Mouse (Mus musculus): ENCODE data around the gene Pla2g2e. TPM values are rescaled to one million over a fixed set of nuclear protein-coding genes. Genes with fewer than 3 reads are reported as not detected.
"Not testable (repeated sequence)": the region's sequence is repeated elsewhere in the genome, so short reads cannot be mapped to it uniquely, and the experiment has no call there.

Gene Pla2g2e
- polyA plus RNA-seq, 1 experiment from 2014 or later, result not detected

DNA sequence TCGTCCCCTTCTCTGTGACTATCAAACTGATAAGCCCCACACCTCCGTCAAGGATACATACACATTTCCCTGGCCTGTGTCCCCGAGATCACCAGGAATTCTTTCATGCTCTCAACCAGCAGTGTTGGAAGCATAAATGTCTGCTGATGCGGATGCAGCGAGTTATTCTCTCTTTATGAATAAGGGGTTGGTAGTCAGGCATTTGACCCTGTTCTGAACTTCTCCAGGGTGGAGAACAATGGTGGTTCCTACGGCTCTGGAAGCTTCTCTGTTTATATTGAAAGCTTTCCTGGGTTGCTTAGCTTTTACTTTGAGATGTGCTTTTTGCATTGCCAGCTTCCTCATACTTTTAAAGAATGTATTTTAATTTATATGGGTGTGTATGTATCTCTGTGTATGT lies 3.9 kb upstream of the Pla2g2e start, which contains the start of gene Gm13030:
Gm13030 (minus strand) TSS at position 101 of the 400 bp plus-strand sequence.
- Histone ChIP-seq H3K4me2 (ENCODE audit: low read depth, severe bottlenecking) (no peak within 1 kb of the TSS), H3K27me3 (ENCODE audit: control insufficient read depth, insufficient read depth, low read length) (no peaks in the 10 kb centered on the region), H3K9me3 (ENCODE audit: control insufficient read depth, low read length) (no peaks in the 10 kb centered on the region), H3K36me3 (ENCODE audit: control insufficient read depth, insufficient read depth, low read length) (no peaks in the 10 kb centered on the region), H3K27ac (replicated peaks; ENCODE audit: low read depth, low read length) (no peak within 1 kb of the TSS), H3K4me3 (ENCODE audit: low read depth, low read length) (no peak within 1 kb of the TSS), H3K9ac (ENCODE audit: low read length) (no peak within 1 kb of the TSS), H3K4me1 (ENCODE audit: control insufficient read depth, insufficient read depth, low read length) (no peaks in the 10 kb centered on the region)
- DNase-seq (ENCODE audit: low spot score) (no peak), ATAC-seq (ENCODE audit: insufficient number of reproducible peaks, low FRiP score, low TSS enrichment, low read depth) (no peak)
- 90% methylated on average over 6 of the region's 6 CpGs for WGBS

DNA sequence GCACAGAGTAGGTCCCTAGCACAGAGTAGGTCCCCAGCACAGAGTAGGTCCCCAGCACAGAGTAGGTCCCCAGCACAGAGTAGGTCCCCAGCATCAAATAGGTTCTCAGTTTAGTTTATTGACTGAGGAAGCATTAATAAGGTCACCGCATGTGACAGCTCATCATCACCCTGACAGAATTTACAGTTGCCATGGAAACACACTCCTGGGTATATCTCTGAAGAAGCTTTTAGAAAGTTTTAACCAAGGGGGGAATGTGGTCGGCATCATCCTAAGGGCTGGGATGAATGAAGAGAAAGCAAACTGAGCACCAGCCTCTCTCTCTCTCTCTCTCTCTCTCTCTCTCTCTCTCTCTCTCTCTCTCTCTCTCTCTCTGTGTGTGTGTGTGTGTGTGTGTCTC lies 2.5 kb upstream of the Pla2g2e start:
- H3K4me1 ChIP-seq (ENCODE audit: control insufficient read depth, insufficient read depth, low read length); H3K9me3 ChIP-seq (ENCODE audit: control insufficient read depth, low read length); H3K27me3 ChIP-seq (ENCODE audit: control insufficient read depth, insufficient read depth, low read length); DNase-seq (ENCODE audit: low spot score); ATAC-seq (ENCODE audit: insufficient number of reproducible peaks, low FRiP score, low TSS enrichment, low read depth); H3K4me2 ChIP-seq (ENCODE audit: low read depth, severe bottlenecking); H3K4me3 ChIP-seq (ENCODE audit: low read depth, low read length); H3K9ac ChIP-seq (ENCODE audit: low read length); H3K36me3 ChIP-seq (ENCODE audit: control insufficient read depth, insufficient read depth, low read length); H3K27ac ChIP-seq (replicated peaks; ENCODE audit: low read depth, low read length): not testable (repeated sequence)
- WGBS, result 88% methylated on average over 2 of the region's 2 CpGs

DNA sequence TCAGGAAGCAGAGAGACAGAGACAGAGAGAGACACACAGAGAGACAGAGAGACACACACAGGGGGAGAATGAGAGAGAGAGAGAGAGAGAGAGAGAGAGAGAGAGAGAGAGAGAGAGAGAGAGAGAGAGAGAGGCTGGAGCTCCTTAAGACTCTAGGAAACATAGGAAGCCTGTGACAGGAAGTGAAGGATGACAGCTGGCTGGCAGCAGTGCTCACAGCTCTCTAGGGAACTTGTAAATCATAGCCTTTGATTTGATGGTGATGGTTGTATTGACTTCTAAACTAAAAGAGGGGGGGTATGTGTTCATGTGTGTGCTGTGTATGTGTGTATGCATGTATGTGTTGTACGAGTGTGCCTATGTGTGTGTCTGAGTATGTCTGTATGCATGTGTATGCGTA lies 1.8 kb upstream of the Pla2g2e start:
- Histone ChIP-seq H3K9ac (ENCODE audit: low read length) (no peak overlapping the region), H3K9me3 (ENCODE audit: control insufficient read depth, low read length) (no peaks in the 10 kb centered on the region), H3K4me3 (ENCODE audit: low read depth, low read length) (no peak overlapping the region), H3K4me2 (ENCODE audit: low read depth, severe bottlenecking) (no peak overlapping the region), H3K4me1 (ENCODE audit: control insufficient read depth, insufficient read depth, low read length) (no peaks in the 10 kb centered on the region), H3K27me3 (ENCODE audit: control insufficient read depth, insufficient read depth, low read length) (no peaks in the 10 kb centered on the region), H3K36me3 (ENCODE audit: control insufficient read depth, insufficient read depth, low read length) (no peaks in the 10 kb centered on the region), H3K27ac (replicated peaks; ENCODE audit: low read depth, low read length) (no peak overlapping the region)
- 98% methylated on average over 2 of the region's 2 CpGs for WGBS
- DNase-seq (ENCODE audit: low spot score) (no peak), ATAC-seq (ENCODE audit: insufficient number of reproducible peaks, low FRiP score, low TSS enrichment, low read depth) (no peak)

DNA sequence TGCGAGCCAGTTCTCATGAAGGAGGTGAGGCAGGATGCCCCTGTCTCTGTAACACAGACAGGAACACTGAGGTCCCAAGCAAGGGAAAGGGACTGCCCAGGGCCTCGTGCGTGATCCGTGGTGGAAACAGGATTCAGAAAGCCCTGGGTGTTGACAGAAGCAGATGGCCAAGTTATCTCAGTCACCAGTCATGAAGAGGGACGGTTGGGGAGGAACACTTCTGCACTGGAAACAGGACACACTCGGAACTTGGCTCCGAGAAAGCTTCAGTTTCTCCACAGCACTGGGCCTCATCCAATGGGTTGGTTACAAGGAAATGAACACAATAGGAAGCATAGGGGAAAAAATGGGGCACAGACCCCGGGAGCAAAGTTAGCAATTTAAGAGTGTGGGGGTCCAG lies 1.0 kb downstream of the Pla2g2e start:
- Histone ChIP-seq H3K27ac (replicated peaks; ENCODE audit: low read depth, low read length) (no peak overlapping the region), H3K4me3 (ENCODE audit: low read depth, low read length) (no peak overlapping the region), H3K36me3 (ENCODE audit: control insufficient read depth, insufficient read depth, low read length) (no peaks in the 10 kb centered on the region), H3K4me2 (ENCODE audit: low read depth, severe bottlenecking) (no peak overlapping the region), H3K4me1 (ENCODE audit: control insufficient read depth, insufficient read depth, low read length) (peaks cover 3% of the 10 kb centered on the region; the same call in 1 of the 2 replicates), H3K9ac (ENCODE audit: low read length) (no peak overlapping the region), H3K9me3 (ENCODE audit: control insufficient read depth, low read length) (no peaks in the 10 kb centered on the region), H3K27me3 (ENCODE audit: control insufficient read depth, insufficient read depth, low read length) (no peaks in the 10 kb centered on the region)
- no peak for ATAC-seq (ENCODE audit: insufficient number of reproducible peaks, low FRiP score, low TSS enrichment, low read depth)
- no peak for DNase-seq (ENCODE audit: low spot score)
- WGBS, result 48% methylated on average over 8 of the region's 8 CpGs

DNA sequence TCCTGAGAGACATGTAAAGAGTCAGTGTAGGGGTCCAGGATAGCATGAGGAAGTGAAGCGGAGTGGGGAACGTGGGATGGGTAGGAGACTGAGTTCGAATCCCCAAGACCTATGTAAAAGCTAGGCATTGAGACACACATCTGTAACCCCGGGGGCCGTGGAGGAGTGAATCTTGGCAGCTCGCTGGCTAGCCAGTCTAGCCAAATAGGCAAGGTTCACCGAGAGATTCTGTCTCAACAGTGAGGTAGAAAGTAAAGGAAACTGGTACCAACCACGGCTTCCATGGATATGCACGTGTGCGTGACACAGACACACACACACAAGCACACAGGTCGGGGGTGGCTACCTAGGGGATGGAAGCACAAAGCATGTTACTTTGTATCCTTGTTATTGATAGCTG lies 2.1 kb downstream of the Pla2g2e start:
- 85% methylated on average over 11 of the region's 11 CpGs for WGBS
- H3K27me3 ChIP-seq (ENCODE audit: control insufficient read depth, insufficient read depth, low read length), result no peaks in the 10 kb centered on the region
- DNase-seq (ENCODE audit: low spot score) (no peak), ATAC-seq (ENCODE audit: insufficient number of reproducible peaks, low FRiP score, low TSS enrichment, low read depth) (no peak)
- H3K9ac ChIP-seq (ENCODE audit: low read length), result no peak overlapping the region
- no peaks in the 10 kb centered on the region for H3K36me3 ChIP-seq (ENCODE audit: control insufficient read depth, insufficient read depth, low read length)
- H3K4me1 ChIP-seq (ENCODE audit: control insufficient read depth, insufficient read depth, low read length), result peaks cover 3% of the 10 kb centered on the region; the same call in 1 of the 2 replicates
- no peak overlapping the region for H3K4me2 ChIP-seq (ENCODE audit: low read depth, severe bottlenecking)
- H3K9me3 ChIP-seq (ENCODE audit: control insufficient read depth, low read length), result no peaks in the 10 kb centered on the region
- no peak overlapping the region for H3K4me3 ChIP-seq (ENCODE audit: low read depth, low read length)
- no peak overlapping the region for H3K27ac ChIP-seq (replicated peaks; ENCODE audit: low read depth, low read length)

DNA sequence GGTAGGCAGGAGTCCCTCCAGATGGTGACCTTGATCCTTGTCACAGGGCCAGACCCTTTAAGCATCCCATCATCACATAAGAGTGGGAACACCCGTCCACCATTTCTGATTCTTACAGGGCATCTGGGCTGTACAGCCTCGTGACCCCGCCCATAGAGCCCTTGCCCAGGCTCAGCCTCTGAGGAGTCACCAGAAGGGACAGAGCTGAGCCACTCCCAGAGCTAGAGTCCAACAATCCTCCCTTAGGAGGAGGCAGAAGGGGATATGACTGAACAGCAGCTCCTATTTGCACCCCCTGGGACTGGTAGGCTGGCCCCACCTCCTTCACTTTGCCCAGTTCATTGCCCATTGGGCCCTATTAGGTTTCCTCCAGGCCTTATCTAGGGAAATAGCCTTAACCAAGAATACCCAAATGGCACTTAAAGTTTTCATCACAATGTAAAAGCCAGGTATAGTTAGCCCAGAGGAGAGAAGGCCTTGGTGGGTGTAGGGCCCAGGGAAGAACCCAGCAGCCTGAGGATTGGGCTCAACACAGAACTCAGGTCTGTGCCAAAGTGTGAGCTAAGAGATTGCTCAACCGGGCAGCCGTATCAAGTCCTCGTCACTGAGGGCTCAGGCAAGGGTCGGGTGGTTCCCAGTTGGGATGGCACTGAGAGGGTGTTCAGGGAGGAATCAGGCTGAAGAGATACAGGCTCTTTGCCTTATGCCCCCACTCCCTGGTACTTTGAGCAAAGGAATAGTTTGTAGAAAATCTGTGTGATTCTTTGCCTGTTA lies 3.3 kb downstream of the Pla2g2e start:
- H3K27ac ChIP-seq (replicated peaks; ENCODE audit: low read depth, low read length), result no peak overlapping the region

DNA sequence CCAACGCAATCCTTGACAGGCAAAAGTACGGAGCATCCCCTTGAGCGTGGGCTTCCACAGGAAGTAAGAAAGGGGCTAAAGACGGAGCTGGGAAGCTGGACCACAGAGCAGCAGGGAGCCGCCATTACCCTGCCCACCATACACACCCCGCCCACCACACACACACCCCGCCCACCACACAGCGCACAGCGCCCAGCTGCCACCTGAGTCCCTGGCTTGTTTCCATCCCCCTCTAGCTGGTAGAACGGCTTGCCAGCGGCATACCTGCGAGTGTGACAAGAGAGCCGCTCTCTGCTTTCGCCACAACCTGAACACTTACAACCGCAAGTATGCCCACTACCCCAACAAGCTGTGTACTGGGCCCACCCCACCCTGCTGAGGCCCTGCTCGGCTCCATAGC lies 4.4 kb downstream of the Pla2g2e start:
- Histone ChIP-seq H3K4me1 (ENCODE audit: control insufficient read depth, insufficient read depth, low read length) (peaks cover 3% of the 10 kb centered on the region; the same call in 1 of the 2 replicates), H3K9ac (ENCODE audit: low read length) (0 out of 2 replicates have a peak overlapping the region, but pooled peaks have one; percentile 32), H3K36me3 (ENCODE audit: control insufficient read depth, insufficient read depth, low read length) (no peaks in the 10 kb centered on the region), H3K4me2 (ENCODE audit: low read depth, severe bottlenecking) (peak overlapping the region; percentile 36), H3K4me3 (ENCODE audit: low read depth, low read length) (no peak overlapping the region), H3K27ac (replicated peaks; ENCODE audit: low read depth, low read length) (no peak overlapping the region), H3K9me3 (ENCODE audit: control insufficient read depth, low read length) (no peaks in the 10 kb centered on the region), H3K27me3 (ENCODE audit: control insufficient read depth, insufficient read depth, low read length) (no peaks in the 10 kb centered on the region)
- ATAC-seq (ENCODE audit: insufficient number of reproducible peaks, low FRiP score, low TSS enrichment, low read depth), result peak; percentile 57; the same call in 1 of the 2 replicates
- WGBS, result 7% methylated on average over 15 of the region's 16 CpGs
- DNase-seq (ENCODE audit: low spot score), result peak; percentile 47

More for the DNA sequence above, 3.3 kb downstream of the Pla2g2e start:
- no peak overlapping the region for H3K4me2 ChIP-seq (ENCODE audit: low read depth, severe bottlenecking)
- no peaks in the 10 kb centered on the region for H3K36me3 ChIP-seq (ENCODE audit: control insufficient read depth, insufficient read depth, low read length)
- no peak overlapping the region for H3K9ac ChIP-seq (ENCODE audit: low read length)
- 89% methylated on average over 7 of the region's 7 CpGs for WGBS
- DNase-seq (ENCODE audit: low spot score) (no peak), ATAC-seq (ENCODE audit: insufficient number of reproducible peaks, low FRiP score, low TSS enrichment, low read depth) (no peak)
- peaks cover 3% of the 10 kb centered on the region; the same call in 1 of the 2 replicates for H3K4me1 ChIP-seq (ENCODE audit: control insufficient read depth, insufficient read depth, low read length)
- no peaks in the 10 kb centered on the region for H3K27me3 ChIP-seq (ENCODE audit: control insufficient read depth, insufficient read depth, low read length)
- H3K4me3 ChIP-seq (ENCODE audit: low read depth, low read length), result no peak overlapping the region
- no peaks in the 10 kb centered on the region for H3K9me3 ChIP-seq (ENCODE audit: control insufficient read depth, low read length)

DNA sequence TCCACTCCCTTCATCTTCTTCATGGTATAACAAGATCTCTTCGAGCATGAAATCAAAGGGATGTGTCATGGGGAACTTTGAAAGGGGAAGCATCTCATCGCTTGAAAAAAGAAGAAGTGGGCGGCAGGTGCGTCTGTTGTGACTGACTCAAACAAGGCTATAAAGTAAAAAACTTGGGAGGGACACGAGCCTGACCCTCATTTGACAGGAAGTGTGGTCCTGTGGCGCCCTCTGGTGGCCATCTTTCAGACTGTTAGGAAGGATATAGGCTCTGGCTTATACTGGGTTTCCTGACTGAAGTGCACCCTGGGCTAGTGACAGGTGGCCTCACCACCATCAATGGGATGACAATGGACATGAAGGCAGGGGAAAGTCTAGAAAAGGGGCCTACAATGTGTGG lies 6.5 kb downstream of the Pla2g2e start:
- Histone ChIP-seq H3K9me3 (ENCODE audit: control insufficient read depth, low read length) (no peaks in the 10 kb centered on the region), H3K9ac (ENCODE audit: low read length) (no peak overlapping the region), H3K4me3 (ENCODE audit: low read depth, low read length) (no peak overlapping the region), H3K27ac (replicated peaks; ENCODE audit: low read depth, low read length) (no peak overlapping the region), H3K4me1 (ENCODE audit: control insufficient read depth, insufficient read depth, low read length) (peaks cover 3% of the 10 kb centered on the region; the same call in 1 of the 2 replicates), H3K27me3 (ENCODE audit: control insufficient read depth, insufficient read depth, low read length) (no peaks in the 10 kb centered on the region), H3K4me2 (ENCODE audit: low read depth, severe bottlenecking) (no peak overlapping the region), H3K36me3 (ENCODE audit: control insufficient read depth, insufficient read depth, low read length) (no peaks in the 10 kb centered on the region)
- DNase-seq (ENCODE audit: low spot score) (peak; percentile 91), ATAC-seq (ENCODE audit: insufficient number of reproducible peaks, low FRiP score, low TSS enrichment, low read depth) (no peak)
- WGBS, result 16% methylated on average over 6 of the region's 6 CpGs

Measured in limb, embryonic 11.5 days (tissue).